Mouse (Mus musculus) lung, postnatal 0 days (tissue): ENCODE measurements around the gene Wdpcp.

Experiments
- CTCF ChIP-seq: IDR thresholded peaks from 2 replicates; pipeline ENCODE4 v1.5.1; 2016; ENCODE audit warnings: antibody characterized with exemption, mild to moderate bottlenecking
- EP300 ChIP-seq: IDR thresholded peaks from 2 replicates; pipeline ENCODE4 v1.6.1; 2016; ENCODE audit warnings: antibody characterized with exemption, mild to moderate bottlenecking, control low read depth

GRCm38 (mm10) chr11:21697642-21698041 is 125.6 kb downstream of the Wdpcp start:
- no peak for TF ChIP-seq CTCF
- TF ChIP-seq EP300 = no peak
